Mouse (Mus musculus) WW6 (cell line): Measurements from ENCODE around the gene Cabin1.

ENCODE experiments used
- DNase-seq: peaks from one replicate; pipeline ENCODE4 v3.0.0-alpha.2; 2013; ENCODE audit warnings: low read depth, low spot score

Gene Cabin1

GRCm38 (mm10) chr10:75637711-75638110 lies 126.4 kb downstream of the Cabin1 start:
- DNase-seq: no peak

GRCm38 (mm10) chr10:75636084-75636786 lies 127.9 kb downstream of the Cabin1 start:
- no peak for DNase-seq

GRCm38 (mm10) chr10:75635693-75636055 lies 128.5 kb downstream of the Cabin1 start:
- DNase-seq: peak; percentile 70

GRCm38 (mm10) chr10:75635019-75635692 lies 129.0 kb downstream of the Cabin1 start:
- no peak for DNase-seq

- no peak for DNase-seq
Measured at GRCm38 (mm10) chr10:75634610-75635009, 129.5 kb downstream of the Cabin1 start.

GRCm38 (mm10) chr10:75633576-75634139 lies 130.5 kb downstream of the Cabin1 start:
- DNase-seq: no peak

- DNase-seq: no peak
Measured at GRCm38 (mm10) chr10:75633048-75633447, 131.1 kb downstream of the Cabin1 start.

GRCm38 (mm10) chr10:75632633-75633032 lies 131.5 kb downstream of the Cabin1 start:
- DNase-seq: no peak

- DNase-seq: no peak
Measured at GRCm38 (mm10) chr10:75627490-75627889, 136.7 kb downstream of the Cabin1 start.

GRCm38 (mm10) chr10:75626991-75627390 lies 137.2 kb downstream of the Cabin1 start:
- DNase-seq: no peak

- DNase-seq: no peak
Measured at GRCm38 (mm10) chr10:75625920-75626319, 138.2 kb downstream of the Cabin1 start.

- no peak for DNase-seq
Measured at GRCm38 (mm10) chr10:75620818-75621217, 143.3 kb downstream of the Cabin1 start.

GRCm38 (mm10) chr10:75616044-75616443 lies 148.1 kb downstream of the Cabin1 start:
- no peak for DNase-seq

- DNase-seq: no peak
Measured at GRCm38 (mm10) chr10:75610486-75610885, 153.7 kb downstream of the Cabin1 start.

GRCm38 (mm10) chr10:75608975-75609374 lies 155.2 kb downstream of the Cabin1 start:
- DNase-seq: no peak

GRCm38 (mm10) chr10:75607253-75607652 lies 156.9 kb downstream of the Cabin1 start:
- no peak for DNase-seq

- peak; percentile 42 for DNase-seq
Measured at GRCm38 (mm10) chr10:75605162-75605846, 158.8 kb downstream of the Cabin1 start.

GRCm38 (mm10) chr10:75600189-75600730 lies 163.9 kb downstream of the Cabin1 start:
- no peak for DNase-seq
